Mouse (Mus musculus) heart, postnatal 4 days (tissue): ENCODE data around the gene Tomm5. TPM values are rescaled to one million over a fixed set of nuclear protein-coding genes. Genes with fewer than 3 reads are reported as not detected.
A peak's percentile ranks its signal among the peaks of the same experiment; 100 is the strongest.
"Not testable (repeated sequence)": the region's sequence is repeated elsewhere in the genome, so short reads cannot be mapped to it uniquely, and the experiment has no call there.

ENCODE experiments used
- DNase-seq: peaks from one replicate; pipeline ENCODE4 v3.0.0; 2021
- total RNA-seq, 2 experiments: library from RNA; stranded (reverse); gene quantifications; 2 replicates each; pipeline ENCODE4 v1.2.3; 2021

Gene Tomm5
- total RNA-seq, result 100 to 1,000 TPM; 119 to 141 TPM

DNA sequence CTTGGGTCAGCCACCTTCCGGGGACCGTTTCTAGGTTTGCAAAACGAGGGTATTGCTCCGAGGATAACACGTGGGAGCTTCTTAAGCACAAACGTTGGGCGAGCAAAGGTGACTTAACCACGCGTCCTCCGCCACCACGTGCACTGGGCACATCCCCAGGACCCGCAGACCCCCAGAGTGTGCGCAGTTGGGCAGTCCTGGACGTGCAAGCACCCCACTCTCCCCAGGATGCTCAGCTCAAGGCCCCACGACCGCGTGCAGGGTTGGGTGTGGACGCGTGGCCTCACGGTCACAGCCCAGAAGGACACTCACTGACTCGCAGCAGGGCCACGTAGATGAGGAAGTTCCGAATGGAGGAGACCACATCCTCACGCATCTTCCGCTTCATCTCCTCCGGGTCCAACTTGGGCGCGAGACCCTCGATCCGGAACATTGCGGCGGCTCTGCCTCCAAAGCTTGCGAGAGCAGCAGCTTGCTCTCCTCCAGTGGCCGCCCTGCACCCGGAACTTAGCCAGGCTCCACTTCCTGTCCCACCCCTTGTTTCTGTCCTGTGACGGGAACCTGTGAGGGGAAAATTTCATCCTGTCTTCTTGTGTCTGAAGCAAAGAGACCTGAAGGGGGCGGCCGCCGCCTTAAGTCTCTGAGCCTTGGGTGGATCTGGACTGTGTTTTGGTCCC is at the start of gene Tomm5:
TSS of gene Tomm5 (minus strand) at position 514 of the 677 bp plus-strand sequence.
- peak; percentile 91 for DNase-seq

DNA sequence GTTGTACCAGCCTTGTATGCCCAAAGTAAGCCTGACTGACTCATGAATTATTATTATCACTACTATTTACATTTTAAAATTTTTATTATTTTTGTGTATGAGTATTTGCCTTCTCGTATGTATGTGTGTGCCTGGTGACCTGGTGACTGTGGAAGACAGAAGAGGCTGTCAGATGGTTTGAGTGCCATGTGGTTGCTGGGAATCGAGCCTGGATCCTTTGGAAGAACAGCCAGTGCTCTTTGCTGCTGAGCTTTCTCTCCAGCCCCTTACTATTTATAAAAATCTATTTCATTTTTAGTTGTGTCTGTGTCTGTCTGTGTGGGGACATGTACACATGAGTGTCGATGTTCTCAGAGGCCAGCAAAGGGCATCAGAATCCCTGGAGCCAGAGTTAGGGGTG is 48.5 kb upstream of the Tomm5 start:
- no peak for DNase-seq

DNA sequence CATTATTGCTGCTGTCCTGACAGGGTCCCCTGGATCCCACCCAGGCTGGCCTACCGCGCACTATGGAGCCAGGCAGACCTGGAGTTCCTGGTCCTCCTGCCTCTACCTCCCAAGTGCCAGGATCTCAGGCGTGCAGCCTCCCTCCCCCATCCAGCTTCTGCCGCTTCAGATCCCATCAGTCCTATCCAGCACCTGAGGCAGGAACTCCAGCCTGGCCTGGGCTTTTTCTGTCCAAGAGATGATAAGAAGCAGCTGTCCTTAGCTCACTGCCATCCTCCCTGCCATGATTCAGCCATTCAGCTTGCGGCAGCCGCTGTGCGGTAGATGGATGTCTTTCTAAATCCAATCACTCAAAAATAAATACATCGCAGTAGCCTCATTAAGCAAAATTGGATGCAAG is 35.1 kb upstream of the Tomm5 start:
- DNase-seq, result no peak

DNA sequence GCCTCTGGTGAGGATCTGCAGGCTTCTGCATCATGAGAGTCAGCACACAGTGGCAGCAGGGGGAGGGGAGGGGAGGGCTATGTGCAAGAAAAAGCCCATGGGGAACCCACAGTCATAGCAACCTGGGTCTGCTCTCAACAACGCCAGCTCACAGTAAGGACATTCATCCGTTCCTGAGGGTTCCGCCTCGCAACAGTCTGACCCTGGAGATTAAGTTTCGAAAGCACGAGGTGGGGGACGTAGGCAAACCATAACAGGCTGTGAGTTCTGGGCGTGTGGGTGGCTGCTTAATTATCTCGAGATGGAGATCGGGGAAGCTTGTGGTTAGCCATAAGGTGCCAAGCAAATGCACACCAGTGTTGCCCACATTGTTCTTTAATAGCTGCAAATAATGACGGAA is 34.5 kb upstream of the Tomm5 start:
- DNase-seq, result no peak

DNA sequence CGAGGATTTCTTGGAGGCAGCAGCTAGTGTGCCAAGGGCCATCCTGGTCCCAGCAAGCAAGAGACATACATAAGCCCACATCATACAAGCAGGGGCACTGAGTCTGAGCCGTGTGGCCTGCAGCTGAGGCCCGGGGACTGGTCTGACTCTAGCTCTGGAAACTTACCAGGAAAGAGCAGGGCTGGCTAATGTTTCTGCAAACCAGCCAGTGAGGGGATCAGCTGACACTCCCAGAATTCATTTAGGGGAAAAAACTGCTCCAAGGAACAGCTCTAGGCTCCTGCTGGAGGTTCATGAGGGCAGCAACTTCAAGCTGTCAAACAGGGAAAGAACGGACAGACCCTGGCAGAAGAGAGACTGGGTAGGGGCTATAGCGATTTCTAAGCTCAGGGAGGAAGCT is 33.9 kb upstream of the Tomm5 start:
- DNase-seq, result no peak

DNA sequence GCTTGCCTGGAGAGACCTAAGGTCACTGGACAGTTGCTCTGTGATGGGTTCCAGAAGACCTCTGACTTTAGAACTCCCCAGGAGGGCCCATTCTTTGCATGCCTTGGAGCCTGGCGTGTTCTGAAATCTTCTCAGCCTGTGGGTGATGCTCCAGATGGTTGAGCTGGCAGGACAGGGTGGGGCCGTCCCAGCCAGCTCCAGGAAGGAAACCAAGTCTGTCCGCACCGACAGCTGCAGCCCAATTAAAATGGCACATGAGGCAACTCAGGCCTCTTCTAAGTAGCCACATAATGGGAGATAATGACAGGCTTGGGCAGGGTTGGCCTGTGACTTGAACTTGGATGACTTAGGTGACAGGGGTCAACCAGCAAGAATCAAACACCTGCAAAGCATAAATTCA is 29.7 kb upstream of the Tomm5 start:
- DNase-seq, result no peak

DNA sequence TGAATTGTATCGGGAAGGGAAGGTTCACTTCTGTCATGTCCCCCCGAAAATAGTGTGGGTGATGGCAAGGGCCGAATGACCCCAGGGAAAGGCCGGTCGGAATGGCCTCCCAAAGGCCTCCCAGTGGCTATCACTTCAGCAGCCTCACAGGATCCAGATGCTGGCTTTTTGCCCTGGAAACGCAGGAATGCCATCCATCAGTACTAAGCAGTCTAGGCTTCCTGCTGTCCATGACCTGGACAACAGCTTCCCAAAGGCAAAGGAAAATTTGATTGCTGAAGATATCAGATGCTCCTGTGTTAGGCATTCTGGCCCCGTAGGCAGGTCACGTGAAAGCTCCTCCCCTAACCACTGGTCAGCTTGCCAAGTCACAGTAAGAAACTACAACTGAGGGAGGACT is 26.6 kb upstream of the Tomm5 start:
- no peak for DNase-seq

DNA sequence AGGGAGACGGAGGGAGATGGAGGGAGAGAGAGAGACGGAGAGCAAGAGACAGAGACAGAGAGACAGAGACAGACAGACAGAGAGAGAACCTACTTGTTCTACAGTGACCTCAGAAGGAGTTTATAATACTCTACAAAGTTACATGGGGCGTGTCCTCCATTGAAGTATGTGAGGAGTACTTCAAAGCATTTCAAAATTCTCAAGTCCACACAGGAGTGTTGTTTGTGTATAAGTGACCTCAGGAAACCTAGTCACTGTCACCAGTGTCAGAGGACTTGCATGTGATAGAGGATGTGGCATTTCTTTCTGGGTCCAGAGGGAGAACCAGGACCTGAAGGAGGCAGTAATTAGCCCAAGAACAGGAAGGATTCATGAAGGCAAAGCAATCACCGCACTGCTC is 23.1 kb upstream of the Tomm5 start:
- DNase-seq, result no peak

DNA sequence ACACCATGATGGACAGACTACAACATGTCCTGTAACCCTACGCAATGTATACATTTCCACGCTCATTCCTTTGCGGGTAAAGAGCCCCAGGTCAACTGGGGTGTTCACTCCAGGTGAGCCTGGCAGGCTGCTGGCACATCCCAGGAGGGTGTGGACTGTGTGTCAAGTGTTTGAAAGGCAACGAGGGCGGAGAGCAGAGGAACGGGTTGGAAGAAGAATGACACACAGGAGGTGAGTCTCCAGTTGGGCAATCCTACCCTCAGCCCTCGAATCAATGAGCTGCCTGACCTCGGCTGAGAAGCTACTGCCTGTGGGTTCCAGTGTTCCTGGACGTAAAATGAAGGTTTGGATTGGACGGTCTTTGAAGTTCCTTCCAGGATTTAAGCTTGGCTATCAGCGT is 13.4 kb upstream of the Tomm5 start:
- no peak for DNase-seq

DNA sequence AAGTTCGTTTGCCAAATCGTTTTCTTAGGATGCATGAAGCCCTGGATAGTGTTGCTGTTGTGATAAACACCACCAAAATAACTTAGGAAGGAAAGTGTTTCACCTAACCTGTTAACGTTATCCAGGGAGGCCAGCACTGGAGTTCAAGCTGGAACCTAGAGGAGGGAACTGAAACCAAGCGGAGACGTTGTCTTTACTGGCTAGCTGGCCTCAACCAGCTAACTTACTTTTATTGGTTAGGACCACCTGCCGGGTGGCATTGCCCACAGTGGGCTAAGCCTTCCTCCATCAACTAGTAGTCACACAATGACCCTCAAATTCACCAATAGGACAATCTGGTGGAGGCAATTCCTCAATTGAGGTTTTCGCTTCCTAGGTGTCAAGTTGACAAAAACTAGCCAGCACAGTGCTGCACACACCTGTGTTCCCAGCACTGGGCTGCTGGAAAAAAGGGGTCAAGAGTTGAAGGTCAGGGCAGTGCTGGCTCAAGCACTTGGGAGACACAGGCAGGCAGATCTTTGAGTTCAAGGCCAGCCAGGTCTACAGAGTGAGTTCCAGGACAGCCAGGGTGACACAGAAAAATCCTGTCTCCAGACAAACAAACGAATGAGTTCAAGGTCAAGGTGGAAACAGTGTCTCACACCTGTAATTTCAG is 669 bp upstream of the Tomm5 start:
- no peak for DNase-seq

DNA sequence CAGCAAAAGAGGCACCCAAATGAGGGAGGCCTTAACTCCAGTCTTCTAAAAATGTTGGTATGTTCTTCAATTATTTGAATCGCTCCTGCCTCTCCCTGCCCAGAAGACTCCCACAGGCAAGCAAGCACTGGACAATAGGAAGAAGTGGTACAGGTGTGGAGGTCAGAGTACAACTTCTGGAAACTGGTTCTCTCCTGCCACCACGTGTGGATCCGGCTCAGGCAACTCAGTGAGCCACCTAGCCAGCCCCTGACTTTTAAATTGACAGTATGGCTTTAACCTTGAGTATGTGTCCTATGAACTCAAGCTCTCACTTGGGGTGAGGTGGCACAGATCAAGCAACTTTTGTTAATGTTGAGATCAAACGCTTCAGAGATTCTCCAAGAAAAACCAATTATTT is 848 bp downstream of the Tomm5 start:
- no peak for DNase-seq

DNA sequence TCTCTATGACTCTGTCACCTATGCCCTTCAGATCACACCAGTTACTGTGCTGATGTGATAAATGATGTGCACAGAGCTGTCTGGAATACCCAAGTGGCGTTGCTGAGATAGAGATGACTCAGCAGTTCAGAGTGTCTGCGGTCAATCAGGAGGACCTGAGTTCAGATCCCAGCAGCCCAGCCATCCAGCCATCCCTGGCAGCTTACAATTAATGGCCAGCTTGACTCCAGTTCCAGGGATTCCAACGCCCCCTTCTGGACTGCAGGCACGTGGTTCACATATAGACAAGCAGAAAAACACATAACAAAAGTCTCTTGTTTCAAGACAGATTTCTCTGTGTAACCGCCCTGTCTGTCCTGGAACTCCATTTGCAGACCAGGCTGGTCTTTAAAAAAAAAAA is 1.5 kb downstream of the Tomm5 start:
- DNase-seq, result no peak

DNA sequence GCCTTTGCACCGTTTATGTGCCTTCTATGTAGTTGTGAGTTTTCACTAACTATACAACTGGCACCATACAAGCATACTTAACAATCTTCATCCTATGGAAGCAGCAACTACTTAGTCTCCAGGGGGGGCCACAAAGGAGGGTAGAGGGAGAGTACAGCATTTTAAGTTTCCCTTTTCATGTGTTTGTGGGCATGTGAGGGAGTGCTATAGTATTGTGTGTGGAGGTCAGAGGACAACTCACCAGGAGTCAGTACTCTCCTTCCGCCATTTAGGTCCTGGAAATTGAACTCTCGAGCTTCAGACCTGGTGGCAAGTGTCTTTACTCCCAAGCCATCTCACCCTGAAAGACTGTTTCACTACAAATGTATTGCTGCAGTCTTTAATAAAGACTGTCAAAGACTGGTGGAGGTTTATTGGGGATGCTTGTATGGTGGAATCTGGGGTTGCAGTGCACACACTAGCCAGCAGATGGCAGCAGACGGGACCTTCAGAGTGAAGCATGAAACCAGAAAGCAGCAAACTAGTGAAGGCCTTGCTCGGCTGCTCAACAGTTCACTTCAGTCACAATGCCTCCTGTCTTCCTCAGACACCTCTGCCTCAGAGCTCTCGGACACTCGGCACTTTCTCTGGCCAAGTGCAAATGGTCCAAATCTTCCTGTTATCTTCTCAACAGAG is 10.6 kb downstream of the Tomm5 start:
- DNase-seq, result peak; percentile 78

DNA sequence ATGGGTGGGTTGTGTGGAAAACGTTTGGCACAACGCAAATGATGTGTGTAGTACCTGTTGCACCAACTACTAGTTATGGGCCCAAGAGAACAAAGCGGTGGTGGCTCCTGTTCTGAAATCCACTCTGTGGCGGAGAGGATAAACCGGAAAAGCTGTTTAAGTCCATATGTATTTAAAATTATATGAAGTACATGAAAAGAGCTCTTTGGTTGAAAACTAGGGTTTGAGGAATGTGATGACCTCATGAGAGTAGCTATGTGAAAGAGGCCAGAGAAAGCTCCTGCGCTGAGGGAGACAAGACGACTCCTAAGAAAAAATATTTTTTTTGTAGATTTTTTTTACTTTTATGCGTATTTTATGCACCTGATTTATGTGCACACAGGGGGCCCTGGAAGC is 23.0 kb downstream of the Tomm5 start:
- no peak for DNase-seq

DNA sequence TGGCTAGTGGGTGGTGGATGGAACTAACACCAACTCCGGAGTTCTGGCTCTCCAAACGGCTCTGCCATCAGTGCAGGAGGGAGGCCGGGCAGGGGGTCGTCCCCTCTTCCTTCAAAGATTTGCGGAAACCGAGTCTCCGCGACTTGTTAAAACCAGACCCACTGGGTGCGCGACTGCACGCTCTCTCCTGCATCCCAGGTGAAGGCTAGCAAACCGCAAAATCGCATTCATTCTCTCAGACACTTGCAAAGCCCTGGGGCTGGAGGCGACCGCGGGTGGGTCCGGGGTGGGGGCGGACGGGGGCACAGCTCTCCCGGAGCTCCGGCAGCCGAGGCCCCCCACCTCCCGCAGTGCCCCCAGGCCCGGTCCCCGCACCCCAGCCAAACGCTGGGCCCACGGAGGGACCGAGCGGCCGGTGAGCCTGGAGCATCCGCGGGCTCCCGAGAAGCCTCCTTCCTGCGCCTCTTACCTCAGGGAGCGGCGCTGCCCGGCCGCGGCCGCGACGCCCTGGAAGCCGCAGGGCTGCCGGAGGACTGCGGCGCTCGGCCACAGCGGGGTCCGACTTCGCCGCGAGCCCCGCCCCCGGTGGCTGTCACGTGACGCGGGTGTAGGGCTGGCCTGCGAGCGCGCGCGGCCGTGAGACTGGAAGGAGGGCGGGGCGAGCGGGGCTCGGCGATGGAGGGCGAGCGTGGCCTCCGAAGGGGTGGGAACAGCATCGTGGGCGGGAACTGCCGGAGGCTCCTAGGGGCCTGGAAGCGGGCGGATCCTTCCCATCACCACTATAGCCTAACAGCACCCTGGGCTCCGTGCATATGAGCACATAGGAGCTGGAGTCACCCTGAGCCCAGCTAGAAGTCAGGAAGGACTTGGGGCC is 23.7 kb downstream of the Tomm5 start, which contains the start of gene Fbxo10:
TSS of gene Fbxo10 (minus strand) at position 584 of the 874 bp plus-strand sequence.
- peak; percentile 96 for DNase-seq

DNA sequence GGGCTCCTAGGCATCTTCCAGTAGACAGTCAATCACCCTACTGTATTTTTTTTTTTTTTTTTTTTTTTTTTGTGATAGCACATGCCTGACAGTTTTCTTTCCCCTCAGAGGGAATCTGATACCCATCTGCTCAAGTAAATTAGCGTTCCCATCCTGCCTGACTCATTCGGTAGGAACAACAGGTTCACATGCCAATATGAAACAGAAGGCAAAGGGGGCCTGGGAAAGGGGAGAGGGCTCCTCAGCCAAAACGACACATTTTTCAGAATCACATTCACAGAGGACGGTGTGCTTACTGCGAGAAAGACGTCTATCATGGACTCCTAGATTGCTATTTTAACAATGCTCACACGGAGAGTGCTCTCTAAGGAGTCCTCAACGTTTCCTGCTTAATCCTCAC is 24.4 kb downstream of the Tomm5 start:
- DNase-seq, result no peak

DNA sequence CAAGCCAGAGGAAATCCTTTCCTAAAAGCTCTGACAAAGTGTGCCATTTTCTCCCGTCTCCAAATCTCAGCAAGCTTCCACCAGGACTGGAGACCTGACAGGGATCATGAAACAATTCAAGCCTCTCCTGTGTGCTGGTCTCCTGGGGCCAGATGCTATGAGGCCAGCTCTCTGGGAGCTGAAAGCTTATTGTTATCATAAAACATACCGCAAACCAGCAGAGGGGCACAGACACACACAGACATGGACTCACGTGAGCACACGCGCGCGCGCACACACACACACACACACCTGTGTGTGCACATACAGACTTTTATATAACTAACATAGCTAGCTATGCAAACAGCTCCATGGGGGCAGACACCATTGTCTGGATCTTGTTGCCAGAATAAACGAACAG is 25.0 kb downstream of the Tomm5 start:
- DNase-seq, result no peak

DNA sequence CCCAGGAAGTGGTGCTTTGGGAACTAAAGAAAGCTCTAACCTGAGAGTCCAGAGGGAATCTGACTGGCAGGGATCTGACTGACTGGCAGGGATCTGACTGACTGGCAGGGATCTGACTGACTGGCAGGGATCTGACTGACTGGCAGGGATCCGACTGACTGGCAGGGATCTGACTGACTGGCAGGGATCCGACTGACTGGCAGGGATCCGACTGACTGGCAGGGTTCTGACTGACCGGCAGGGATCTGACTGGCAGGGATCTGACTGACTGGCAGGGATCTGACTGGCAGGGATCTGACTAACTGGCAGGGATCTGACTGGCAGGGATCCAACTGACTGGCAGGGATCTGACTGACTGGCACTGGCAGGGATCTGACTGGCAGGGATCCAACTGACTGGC is 26.9 kb downstream of the Tomm5 start:
- not testable (repeated sequence) for DNase-seq

DNA sequence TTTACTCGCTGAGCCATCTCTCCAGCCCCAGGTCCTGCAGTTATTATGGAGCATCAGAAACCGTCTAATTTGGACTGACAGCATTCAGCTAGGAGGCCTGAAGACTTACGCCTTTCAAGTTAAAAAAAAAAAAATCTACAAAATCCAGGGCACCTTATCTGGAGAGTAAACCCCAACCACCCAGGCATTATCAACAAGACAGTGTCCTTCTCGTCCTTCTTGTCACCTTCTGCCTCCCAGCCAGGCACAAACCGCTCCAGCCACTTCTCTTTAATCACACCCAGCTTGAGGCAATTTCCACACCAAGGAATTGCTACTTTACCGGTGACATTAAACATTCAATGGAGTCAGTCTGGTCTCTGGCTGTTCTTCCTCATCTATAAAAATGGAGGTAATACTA is 34.4 kb downstream of the Tomm5 start:
- no peak for DNase-seq

DNA sequence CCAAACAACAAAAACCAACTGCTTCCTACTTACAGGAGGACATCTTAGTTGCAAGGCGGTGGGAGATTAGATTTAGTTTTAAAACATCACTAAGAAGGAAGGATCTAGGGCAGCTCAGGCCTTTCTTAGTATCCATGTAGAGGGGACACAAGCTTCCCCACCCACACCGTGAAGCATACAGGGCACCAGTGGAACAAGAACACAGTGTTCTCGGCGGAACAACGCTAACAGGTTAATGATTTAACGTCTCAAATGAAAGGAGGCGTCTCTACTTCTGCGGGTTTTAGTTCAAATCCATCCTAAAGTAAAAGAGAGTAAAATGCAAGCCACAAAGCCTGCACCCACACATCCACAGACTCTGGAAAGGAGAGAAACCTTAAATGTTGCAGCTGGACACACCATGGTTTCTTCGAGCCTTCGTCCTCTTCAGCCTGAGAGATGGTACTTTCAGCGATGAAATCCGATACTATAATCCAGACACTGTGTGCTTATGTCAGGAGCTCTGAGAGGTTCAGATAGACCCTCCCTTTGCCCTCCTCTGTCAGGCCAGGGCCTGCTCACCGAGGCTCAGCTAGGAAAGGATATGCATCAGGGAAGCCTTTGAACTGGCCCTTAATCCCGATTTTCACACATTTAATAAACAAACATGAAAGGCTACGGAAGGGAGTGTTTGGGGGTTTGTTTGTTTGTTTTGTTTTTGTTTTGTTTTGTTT is 35.5 kb downstream of the Tomm5 start:
- no peak for DNase-seq

DNA sequence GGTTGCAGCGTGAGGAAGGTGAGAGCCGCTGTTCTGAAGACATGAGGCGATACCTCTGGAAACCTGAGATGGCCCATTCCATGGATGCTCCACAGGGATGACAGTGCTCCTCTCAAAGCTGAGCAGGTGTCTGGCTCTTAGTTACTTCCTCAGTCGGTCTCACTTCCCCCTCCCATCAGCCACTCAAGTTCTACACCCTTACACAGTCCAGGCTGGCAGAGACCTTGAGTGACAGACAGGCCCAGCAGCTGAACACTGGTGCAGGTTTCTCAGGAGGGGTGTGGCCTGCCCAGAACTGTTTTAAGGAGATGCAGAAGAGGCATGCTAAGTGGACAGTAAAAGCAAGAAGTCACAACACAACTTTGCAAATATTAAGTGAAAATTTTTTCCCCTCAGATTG is 40.2 kb downstream of the Tomm5 start:
- no peak for DNase-seq

DNA sequence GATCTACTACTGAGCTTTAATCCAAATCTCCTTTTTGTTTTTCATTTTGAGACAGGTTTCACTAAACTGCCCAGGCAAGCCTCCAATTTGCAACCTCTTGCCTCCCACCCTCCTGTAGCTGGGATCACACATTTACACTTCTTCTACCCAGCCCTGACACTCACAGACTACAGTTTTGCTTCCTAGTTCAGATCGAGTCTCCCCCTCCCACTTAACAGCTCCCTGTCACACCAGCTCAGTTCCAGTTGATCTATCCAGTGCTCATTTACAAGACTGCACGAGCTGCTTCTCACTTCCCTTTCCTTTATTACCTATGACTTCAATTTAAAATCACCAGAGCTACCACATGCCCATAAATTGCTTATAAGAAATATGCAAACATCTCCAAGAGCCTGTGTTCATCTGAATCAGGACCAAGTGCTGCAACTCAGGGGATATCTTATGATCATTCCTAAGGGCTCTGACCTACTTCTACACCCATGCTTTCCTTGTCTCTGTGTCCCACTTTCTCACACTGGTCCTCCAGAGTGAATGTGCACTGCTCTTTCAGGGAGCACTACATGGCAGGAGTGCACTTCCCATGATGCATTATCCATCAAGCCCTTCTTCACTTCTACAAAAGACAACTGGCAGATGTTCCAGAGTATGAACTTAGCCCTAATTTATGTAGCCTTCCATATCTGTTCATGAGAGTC is 41.7 kb downstream of the Tomm5 start:
- no peak for DNase-seq
